Comparison of ENCODE assay signal across 9 mouse cellular contexts in genomic region chrX:7473814-7474213, GRCm38 (mm10).
DNase-seq lines count a peak whose midpoint lies in the region; ATAC-seq and TF ChIP-seq lines count a peak whose summit lies in the region.
"Had no signal": no experiment of that assay in that cellular context is flagged by ENCODE, and none has a peak within 500 bp of the region (broad histone marks: within the 10 kb centered on the region; RNA-seq: fewer than 3 reads in every experiment).

No protein-coding gene starts in this region.

- peak; percentile 23 to 27 for DNase-seq in heart, postnatal 10 days
- DNase-seq in ES-E14 (ENCODE audit: low read depth, low spot score): peak; percentile 19
- DNase-seq in cerebellum, postnatal 10 days: peak; percentile 63 to 67
- peak; percentile 68 for DNase-seq in hindbrain, postnatal 0 days (ENCODE audit: low spot score)
- DNase-seq in limb, embryonic 10.5 days (ENCODE audit: low spot score): peak; percentile 29

- TF ChIP-seq CTCF in hindbrain, postnatal 0 days (IDR thresholded peaks at IDR 0.05; ENCODE audit: low read depth): peak; percentile 70

- no peak overlapping the region for H3K4me3 ChIP-seq in heart, embryonic 12.5 days
- H3K4me3 ChIP-seq in ES-E14 (ENCODE audit: insufficient read depth in 1 of 2, low read depth in 1 of 2, low read length in 2 of 2, poor library complexity in 1 of 2, severe bottlenecking in 1 of 2): no peak overlapping the region
- H3K4me3 ChIP-seq in hindbrain, postnatal 0 days (ENCODE audit: low read length): no peak overlapping the region
- no peak overlapping the region for H3K4me3 ChIP-seq in limb, embryonic 10.5 days
- no peak overlapping the region for H3K4me3 ChIP-seq in neural tube, embryonic 15.5 days (replicated peaks)
- H3K4me3 ChIP-seq: limb, embryonic 15.5 days had no signal

- no peaks in the 10 kb centered on the region for H3K36me3 ChIP-seq in heart, embryonic 12.5 days
- no peaks in the 10 kb centered on the region for H3K36me3 ChIP-seq in ES-E14 (ENCODE audit: control insufficient read depth, insufficient read depth, low read length, poor library complexity, severe bottlenecking)
- no peaks in the 10 kb centered on the region for H3K36me3 ChIP-seq in hindbrain, postnatal 0 days (ENCODE audit: insufficient read depth, low read length)
- no peaks in the 10 kb centered on the region for H3K36me3 ChIP-seq in limb, embryonic 10.5 days
- no peaks in the 10 kb centered on the region for H3K36me3 ChIP-seq in neural tube, embryonic 15.5 days
- H3K36me3 ChIP-seq: limb, embryonic 15.5 days had no signal

- no peaks in the 10 kb centered on the region for H3K27me3 ChIP-seq in heart, embryonic 12.5 days (replicated peaks)
- H3K27me3 ChIP-seq in hindbrain, postnatal 0 days (ENCODE audit: insufficient read depth, low read length): no peaks in the 10 kb centered on the region
- H3K27me3 ChIP-seq in limb, embryonic 10.5 days (ENCODE audit: low read depth, poor library complexity, severe bottlenecking): no peaks in the 10 kb centered on the region
- no peaks in the 10 kb centered on the region for H3K27me3 ChIP-seq in neural tube, embryonic 15.5 days (replicated peaks)
- H3K27me3 ChIP-seq: limb, embryonic 15.5 days had no signal

- intact Hi-C loops in heart, postnatal 10 days (cut with DNase I): loop anchor here (2.0 to 5.0 kb wide), 2 partner anchors 171 to 218 kb away; no protein-coding TSS in a partner anchor

- no peaks in the 10 kb centered on the region for H3K4me1 ChIP-seq in heart, embryonic 12.5 days (replicated peaks)
- no peaks in the 10 kb centered on the region for H3K4me1 ChIP-seq in ES-E14 (ENCODE audit: control insufficient read depth in 2 of 2, insufficient read depth in 2 of 2, low read length in 2 of 2, poor library complexity in 1 of 2)
- no peaks in the 10 kb centered on the region for H3K4me1 ChIP-seq in hindbrain, postnatal 0 days (ENCODE audit: insufficient read depth, low read length)
- no peaks in the 10 kb centered on the region for H3K4me1 ChIP-seq in limb, embryonic 10.5 days
- H3K4me1 ChIP-seq in neural tube, embryonic 15.5 days: no peaks in the 10 kb centered on the region
- H3K4me1 ChIP-seq: limb, embryonic 15.5 days had no signal

- no peak for ATAC-seq in heart, embryonic 12.5 days (ENCODE audit: insufficient number of reproducible peaks, low FRiP score)
- ATAC-seq in hindbrain, postnatal 0 days: no peak
- ATAC-seq in neural tube, embryonic 15.5 days (ENCODE audit: low FRiP score): peak; percentile 75; the same call in 1 of the 2 replicates
- no peak for ATAC-seq in erythroid progenitor cell, adult 5-6 weeks (replicated peaks; ENCODE audit: low FRiP score, poor library complexity, severe bottlenecking)

- WGBS in heart, embryonic 12.5 days: 28% methylated on average over 2 of the region's 2 CpGs
- WGBS in hindbrain, postnatal 0 days: 41% methylated on average over 2 of the region's 2 CpGs
- 28% methylated on average over 2 of the region's 2 CpGs for WGBS in limb, embryonic 10.5 days
- WGBS in neural tube, embryonic 15.5 days: 32% methylated on average over 2 of the region's 2 CpGs

- in situ Hi-C loops in ES-E14 (cut with MboI; ENCODE audit: low sequenced_read_pairs in 2 of 2, unreplicated experiment in 2 of 2): loop anchor here in 1 of 2 experiments (25.0 kb wide), 2 partner anchors 88 to 213 kb away; partner anchors contain the start of genes Foxp3, Gpkow, Magix and Ppp1r3f

- no peak overlapping the region for H3K4me2 ChIP-seq in heart, embryonic 12.5 days
- H3K4me2 ChIP-seq in hindbrain, postnatal 0 days (ENCODE audit: low read depth, low read length): no peak overlapping the region
- no peak overlapping the region for H3K4me2 ChIP-seq in neural tube, embryonic 15.5 days
- H3K4me2 ChIP-seq: limb, embryonic 15.5 days had no signal

- H3K9ac ChIP-seq in heart, embryonic 12.5 days: no peak overlapping the region
- no peak overlapping the region for H3K9ac ChIP-seq in ES-E14 (ENCODE audit: insufficient read depth, low read depth, low read length, poor library complexity, severe bottlenecking)
- H3K9ac ChIP-seq in hindbrain, postnatal 0 days (replicated peaks; ENCODE audit: low read length): no peak overlapping the region
- no peak overlapping the region for H3K9ac ChIP-seq in neural tube, embryonic 15.5 days (replicated peaks)
- H3K9ac ChIP-seq: limb, embryonic 15.5 days had no signal

- H3K9me3 ChIP-seq in heart, embryonic 12.5 days (replicated peaks): no peaks in the 10 kb centered on the region
- H3K9me3 ChIP-seq in ES-E14 (ENCODE audit: control insufficient read depth, insufficient read depth, low read depth, low read length): no peaks in the 10 kb centered on the region
- H3K9me3 ChIP-seq in hindbrain, postnatal 0 days (ENCODE audit: low read length): no peaks in the 10 kb centered on the region
- no peaks in the 10 kb centered on the region for H3K9me3 ChIP-seq in limb, embryonic 10.5 days (replicated peaks)
- no peaks in the 10 kb centered on the region for H3K9me3 ChIP-seq in neural tube, embryonic 15.5 days (replicated peaks)
- H3K9me3 ChIP-seq: limb, embryonic 15.5 days had no signal

- no peak overlapping the region for H3K27ac ChIP-seq in heart, embryonic 12.5 days (ENCODE audit: poor library complexity, severe bottlenecking)
- no peak overlapping the region for H3K27ac ChIP-seq in ES-E14 (ENCODE audit: insufficient read depth, low read depth, low read length, poor library complexity, severe bottlenecking)
- no peak overlapping the region for H3K27ac ChIP-seq in hindbrain, postnatal 0 days
- H3K27ac ChIP-seq in limb, embryonic 10.5 days: no peak overlapping the region
- no peak overlapping the region for H3K27ac ChIP-seq in neural tube, embryonic 15.5 days (replicated peaks)
- H3K27ac ChIP-seq: limb, embryonic 15.5 days had no signal

TF ChIP-seq in ES-E14, 5 proteins besides CTCF, POLR2A, EP300 and RAD21:
- TF ChIP-seq ZNF384 (IDR thresholded peaks at IDR 0.05; ENCODE audit: low read depth, low read length): no peak
